Mouse (Mus musculus): Measurements from ENCODE around the gene Actl11.

DNA sequence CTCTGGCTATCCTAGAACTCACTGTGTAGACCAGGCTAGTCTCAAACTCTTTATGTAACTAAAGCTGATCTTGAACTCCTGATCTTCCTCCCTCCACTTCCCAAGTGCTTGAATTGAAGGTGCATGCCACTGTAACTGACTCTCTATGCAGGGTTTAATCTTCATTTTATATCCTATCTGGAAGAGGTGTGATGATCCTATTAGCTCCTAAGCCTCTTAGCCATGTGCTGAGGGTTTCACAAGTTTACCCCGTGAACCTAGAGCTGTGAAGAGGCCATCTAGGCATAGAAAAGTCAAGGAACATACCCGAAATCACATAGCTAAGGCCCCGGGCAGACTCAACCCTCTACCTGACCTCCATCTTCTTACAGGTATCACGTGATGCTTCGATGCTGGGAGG is 8.8 kb upstream of the Actl11 start:
- TF ChIP-seq CTCF (conservative IDR thresholded peaks at IDR 0.05; ENCODE audit: low read length) = no peak
- TF ChIP-seq POU5F1 (IDR thresholded peaks at IDR 0.05; ENCODE audit: borderline replicate concordance, low read length) = no peak
- no peak for TF ChIP-seq NANOG (IDR thresholded peaks at IDR 0.05; ENCODE audit: borderline replicate concordance, low read length)

Measured in E14TG2a.4 (cell line).